ENCODE assay signal across 9 mouse cellular contexts in the genomic region with DNA sequence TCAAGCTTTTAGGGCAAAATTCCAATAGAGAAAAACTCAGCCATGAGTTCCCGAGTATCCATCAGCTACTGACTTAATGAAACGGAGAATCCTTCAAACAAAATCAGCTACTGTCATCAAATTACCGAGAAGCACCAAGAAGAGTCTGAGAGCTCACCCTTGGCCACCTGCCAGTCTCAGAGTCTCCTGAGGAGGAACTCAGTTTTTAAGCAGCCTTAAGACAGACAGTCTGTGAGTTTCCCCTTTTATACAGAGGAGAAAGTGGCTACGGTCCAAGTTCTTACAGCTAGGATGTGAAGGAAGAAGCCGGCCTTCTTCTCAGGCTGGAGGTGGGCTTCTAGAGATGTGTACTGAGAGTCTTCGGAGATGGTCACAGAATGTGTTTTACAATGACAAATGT.
DNase-seq lines count a peak whose midpoint lies in the region; ATAC-seq and TF ChIP-seq lines count a peak whose summit lies in the region.
"Had no signal": no experiment of that assay in that cellular context is flagged by ENCODE, and none has a peak within 500 bp of the region (broad histone marks: within the 10 kb centered on the region; RNA-seq: fewer than 3 reads in every experiment).

No protein-coding gene starts in this region.

- peak; percentile 39; the same call in 1 of the 2 replicates for ATAC-seq in neutrophil, adult 5-6 weeks (ENCODE audit: extremely low read depth, insufficient number of reproducible peaks, low FRiP score, poor library complexity, severe bottlenecking)
- no peak for ATAC-seq in megakaryocyte-erythroid progenitor cell, adult 5-6 weeks (replicated peaks; ENCODE audit: low FRiP score, low TSS enrichment, poor library complexity, severe bottlenecking)

- TF ChIP-seq POLR2A in brain, embryonic 14.5 days (IDR thresholded peaks at IDR 0.05; ENCODE audit: borderline replicate concordance, extremely low read depth, insufficient read depth, insufficient read length, poor library complexity, severe bottlenecking), result no peak

- intact Hi-C loops in heart, postnatal 14 days (cut with DNase I), result no loop called here
- intact Hi-C loops in heart, postnatal 25 days (cut with DNase I), result no loop called here

- DNase-seq in heart, postnatal 14 days, result peak; percentile 28 to 35
- DNase-seq in heart, postnatal 25 days (ENCODE audit: low spot score), result no peak
- peak; percentile 9 for DNase-seq in lung, postnatal 36 days
- DNase-seq in lung, postnatal 25 days (ENCODE audit: low spot score), result no peak
- DNase-seq in brain, embryonic 14.5 days (ENCODE audit: low read depth), result peak; percentile 27
- DNase-seq: lung, adult 18-20 months; thymus, postnatal 36 days had no signal

- no peak for TF ChIP-seq CTCF in brain, embryonic 14.5 days (IDR thresholded peaks at IDR 0.05; ENCODE audit: borderline replicate concordance, extremely low read depth, insufficient read depth, insufficient read length)

Comparison
In these comparisons a context has a peak if more than half of its experiments do, and no peak if none do; other contexts are left out.
1. DNase-seq: peak in heart, postnatal 14 days (2 of 2), lung, postnatal 36 days (single experiment) and brain, embryonic 14.5 days (single experiment); none in heart, postnatal 25 days (single experiment) and lung, postnatal 25 days (single experiment).